Mouse (Mus musculus) bone marrow macrophage, adult 2 months (primary cell): ENCODE results near the gene Senp3.

Experiments used
- CTCF ChIP-seq: IDR thresholded peaks from 2 replicates; pipeline ENCODE4 v1.5.1; 2012; ENCODE audit warnings: low read depth, mild to moderate bottlenecking, low read length, moderate library complexity
- POLR2A ChIP-seq: IDR thresholded peaks from 2 replicates; pipeline ENCODE4 v1.6.1; 2012; ENCODE audit warnings: mild to moderate bottlenecking, low read depth, low read length, borderline replicate concordance

DNA sequence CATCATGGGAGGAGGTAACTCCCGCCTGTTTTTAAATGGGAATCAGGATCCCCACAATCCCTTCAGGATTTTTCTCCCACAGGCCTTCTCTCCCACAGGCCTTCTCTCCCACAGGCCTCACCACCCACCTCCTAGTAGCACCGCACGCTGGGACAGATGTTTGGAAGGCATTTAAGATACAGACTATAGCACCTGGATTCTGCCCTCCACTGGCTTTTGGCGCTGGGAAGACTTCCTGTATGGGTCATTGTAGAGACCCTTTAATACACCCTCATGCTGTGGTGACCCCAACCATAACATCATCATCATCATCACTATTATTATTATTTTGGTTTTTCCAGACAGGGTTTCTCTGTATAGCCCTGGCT is 25.6 kb upstream of the Senp3 start:
- no peak for TF ChIP-seq CTCF
- TF ChIP-seq POLR2A, result no peak
